Mouse (Mus musculus) hindbrain, embryonic 12.5 days (tissue): ENCODE data around the gene Plppr3. TPM values are rescaled to one million over a fixed set of nuclear protein-coding genes. Genes with fewer than 3 reads are reported as not detected.

Source experiments
- ATAC-seq: fragments of 200-750 bp; cut with Nextera tagmentation; 2 replicates; pipeline ENCODE4 v1.8.0; 2017; ENCODE audit warnings: moderate TSS enrichment; ENCODE audit not compliant: low FRiP score
- H3K27ac ChIP-seq: fragments of 300-500 bp; sonication (generic); 2 replicates; pipeline ENCODE4 v1.5.1; 2016; ENCODE audit warnings: mild to moderate bottlenecking
- H3K27me3 ChIP-seq: fragments of 300-500 bp; sonication (generic); 2 replicates; pipeline ENCODE4 v1.6.1; 2016; ENCODE audit warnings: mild to moderate bottlenecking
- H3K36me3 ChIP-seq: fragments of 300-500 bp; sonication (generic); 2 replicates; pipeline ENCODE4 v1.6.1; 2016; ENCODE audit warnings: mild to moderate bottlenecking
- H3K4me1 ChIP-seq: fragments of 300-500 bp; sonication (generic); 2 replicates; pipeline ENCODE4 v1.6.1; 2016
- H3K4me2 ChIP-seq: fragments of 300-500 bp; sonication (generic); replicated peaks from 2 replicates; pipeline ENCODE4 v1.6.1; 2016; ENCODE audit warnings: mild to moderate bottlenecking
- H3K4me3 ChIP-seq: fragments of 300-500 bp; sonication (generic); 2 replicates; pipeline ENCODE4 v1.5.1; 2016; ENCODE audit warnings: mild to moderate bottlenecking
- H3K9ac ChIP-seq: fragments of 300-500 bp; sonication (generic); 2 replicates; pipeline ENCODE4 v1.6.1; 2016; ENCODE audit warnings: mild to moderate bottlenecking, moderate library complexity
- H3K9me3 ChIP-seq: fragments of 300-500 bp; sonication (generic); replicated peaks from 2 replicates; pipeline ENCODE4 v1.6.1; 2016; ENCODE audit warnings: mild to moderate bottlenecking
- WGBS: fragments of 180-500 bp; shearing (Covaris S2); methylation state at CpG from one replicate; pipeline ENCODE4 v1.1.7; 2016; 5-methylcytosine and 5-hydroxymethylcytosine counted together
- polyA plus RNA-seq: library from polyadenylated mRNA; unstranded; fragments of >200 nt; fragmentation: Nextera tagmentation; extraction: Ambion mirVana; gene quantifications from 2 replicates; pipeline ENCODE4 v1.2.1, GENCODE M21; 2016

Gene Plppr3
- polyA plus RNA-seq, 1 experiment from 2014 or later: 289 TPM

DNA sequence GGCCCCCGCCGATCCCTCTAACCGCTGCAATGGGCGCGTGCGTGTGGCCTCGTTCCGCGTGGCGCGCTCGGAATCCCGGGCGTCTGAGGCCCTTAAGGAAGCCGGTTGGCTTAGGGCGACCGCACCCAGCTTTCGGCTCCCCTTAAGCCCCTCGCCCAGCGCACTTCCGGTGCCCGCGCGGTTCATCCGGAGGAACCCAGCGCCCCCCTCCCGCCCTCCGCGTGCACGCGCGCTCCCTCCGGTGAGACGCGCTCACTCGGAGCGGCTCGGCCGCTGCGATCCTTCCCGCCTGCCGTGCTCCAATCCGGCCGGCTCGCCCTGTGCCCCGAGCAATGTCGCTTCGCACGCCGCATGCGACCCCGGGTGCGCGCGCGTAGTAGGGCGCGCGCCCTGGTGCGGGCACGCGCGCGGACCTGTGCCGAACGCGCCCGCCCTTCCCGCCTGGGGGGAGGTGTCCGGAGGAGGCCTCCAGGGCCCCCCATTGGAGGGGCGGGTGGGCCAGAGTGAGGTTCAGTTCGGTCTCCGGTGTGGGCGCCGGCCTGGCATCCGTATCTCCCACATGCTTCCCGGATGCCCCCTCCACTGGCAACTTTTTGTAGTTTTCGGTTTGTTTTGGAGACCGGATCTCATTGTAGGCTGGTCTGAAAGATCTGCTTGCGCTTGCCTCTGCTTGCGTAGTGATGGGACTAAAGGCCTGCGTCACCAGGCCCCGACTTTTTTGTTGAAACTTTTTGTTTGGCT lies 19.5 kb downstream of the Plppr3 start:
- no peaks in the 10 kb centered on the region for H3K27me3 ChIP-seq
- H3K4me2 ChIP-seq: peak overlapping the region; percentile 99
- peak overlapping the region; percentile 100 for H3K27ac ChIP-seq
- H3K4me3 ChIP-seq: peak overlapping the region; percentile 98
- H3K9me3 ChIP-seq: no peaks in the 10 kb centered on the region
- H3K9ac ChIP-seq: peak overlapping the region; percentile 98
- H3K36me3 ChIP-seq: peaks cover 33% of the 10 kb centered on the region
- H3K4me1 ChIP-seq: peaks cover 68% of the 10 kb centered on the region
- under 1% methylated on average over 79 of the region's 83 CpGs for WGBS
- peak; percentile 47 for ATAC-seq

DNA sequence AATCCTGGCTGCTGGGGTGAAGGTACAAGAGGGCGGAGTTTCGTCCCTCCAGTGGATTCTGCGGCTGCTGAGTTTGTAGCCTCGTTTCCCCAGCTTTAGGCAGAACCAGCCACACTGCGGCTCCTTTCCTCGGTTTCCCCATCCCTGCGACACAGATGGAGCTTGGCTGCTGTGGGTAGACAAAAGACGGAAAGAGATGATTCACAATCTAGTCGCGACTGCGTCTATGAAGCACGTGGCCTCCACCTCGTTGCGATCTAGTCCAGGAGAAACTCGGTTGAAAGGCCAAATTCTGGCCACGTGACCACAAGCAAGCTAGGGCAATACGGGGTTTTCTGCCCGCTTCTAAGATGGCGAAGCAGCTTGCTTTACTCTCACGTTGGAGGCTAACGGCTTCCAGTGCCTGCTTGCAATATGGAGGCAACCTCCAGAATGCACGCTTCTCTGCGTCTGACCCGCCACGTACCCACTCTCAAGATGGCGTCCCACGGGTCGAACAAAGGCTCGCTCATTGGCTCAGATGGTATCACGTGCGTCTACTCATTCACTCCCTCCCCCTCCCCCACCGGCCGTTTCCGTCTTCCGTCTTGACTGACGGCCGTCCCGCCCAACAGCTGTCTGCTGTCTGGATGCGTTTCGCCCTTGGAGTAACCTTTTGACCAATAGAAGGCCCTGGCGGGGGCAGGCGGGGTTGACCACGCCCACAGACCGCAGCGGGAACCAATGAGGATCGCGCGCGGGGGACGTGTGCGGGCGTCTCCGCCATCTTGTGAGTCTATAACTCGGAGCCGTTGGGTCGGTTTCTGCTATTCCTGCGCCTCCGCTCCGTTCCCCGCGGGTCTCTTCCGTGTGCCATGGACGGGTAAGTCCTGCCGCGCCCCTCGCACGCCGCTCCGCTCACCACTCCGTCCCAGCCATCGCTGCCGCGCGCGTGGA lies 20.3 kb downstream of the Plppr3 start, which contains the start of gene Ptbp1:
TSS of gene Ptbp1 (plus strand) at position 568 of the 936 bp plus-strand sequence.
- H3K4me1 ChIP-seq: peaks cover 65% of the 10 kb centered on the region
- H3K27ac ChIP-seq: peak within 1 kb of the TSS; percentile 100
- peak within 1 kb of the TSS; percentile 98 for H3K4me3 ChIP-seq
- H3K27me3 ChIP-seq: no peaks in the 10 kb centered on the region
- peak; percentile 92 for ATAC-seq
- H3K9me3 ChIP-seq: no peaks in the 10 kb centered on the region
- under 1% methylated on average over 75 of the region's 75 CpGs for WGBS
- H3K36me3 ChIP-seq: peaks cover 24% of the 10 kb centered on the region
- H3K9ac ChIP-seq: peak within 1 kb of the TSS; percentile 98
- peak within 1 kb of the TSS; percentile 99 for H3K4me2 ChIP-seq

DNA sequence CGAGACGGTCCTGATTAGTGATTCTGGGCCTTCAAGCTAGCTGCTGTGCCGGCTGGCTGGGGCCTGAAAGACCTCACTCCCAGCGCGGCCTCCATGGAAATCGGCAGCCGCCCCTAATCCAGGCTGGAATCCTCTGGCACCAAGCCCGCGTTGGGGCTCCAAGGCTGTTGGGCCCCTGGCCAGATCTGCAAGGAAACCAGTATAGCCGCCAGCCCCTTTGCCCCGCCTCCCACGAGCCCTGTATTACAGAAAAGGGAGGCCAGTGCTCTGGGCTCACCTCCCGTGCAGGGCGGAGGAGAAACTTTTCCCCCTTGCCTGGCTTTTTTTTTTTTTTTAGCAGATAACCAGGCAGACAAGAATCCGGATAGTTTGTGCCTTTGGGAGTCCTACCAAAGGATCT lies 21.0 kb downstream of the Plppr3 start:
- Histone ChIP-seq H3K4me3 (peak overlapping the region; percentile 98), H3K9ac (peak overlapping the region; percentile 62), H3K27ac (peak overlapping the region; percentile 99), H3K9me3 (no peaks in the 10 kb centered on the region), H3K4me1 (peaks cover 58% of the 10 kb centered on the region), H3K4me2 (peak overlapping the region; percentile 72), H3K36me3 (peaks cover 17% of the 10 kb centered on the region), H3K27me3 (no peaks in the 10 kb centered on the region)
- ATAC-seq: peak; percentile 32
- WGBS: 0% methylated on average over 15 of the region's 15 CpGs

DNA sequence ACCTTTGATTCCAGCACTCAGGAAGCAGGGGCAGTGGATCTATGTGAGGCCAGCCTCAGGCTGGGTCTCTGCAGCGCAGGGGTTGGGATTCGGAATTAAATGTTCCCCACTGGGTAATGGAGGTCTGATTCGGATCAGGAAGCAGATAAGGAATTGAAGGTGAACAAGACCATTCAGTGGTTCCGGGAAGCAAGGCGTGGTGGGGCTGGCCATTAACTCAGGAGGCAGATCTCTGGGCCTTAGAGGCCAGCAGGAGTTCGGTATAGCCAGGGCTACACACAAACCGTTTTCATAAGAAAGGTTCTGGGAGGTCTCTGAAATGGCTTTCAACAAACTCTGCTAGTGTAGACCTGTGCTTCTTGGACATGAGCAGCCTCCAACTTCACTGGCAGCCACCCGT lies 21.6 kb downstream of the Plppr3 start:
- WGBS: 25% methylated on average over 8 of the region's 8 CpGs
- H3K4me1 ChIP-seq: peaks cover 52% of the 10 kb centered on the region

DNA sequence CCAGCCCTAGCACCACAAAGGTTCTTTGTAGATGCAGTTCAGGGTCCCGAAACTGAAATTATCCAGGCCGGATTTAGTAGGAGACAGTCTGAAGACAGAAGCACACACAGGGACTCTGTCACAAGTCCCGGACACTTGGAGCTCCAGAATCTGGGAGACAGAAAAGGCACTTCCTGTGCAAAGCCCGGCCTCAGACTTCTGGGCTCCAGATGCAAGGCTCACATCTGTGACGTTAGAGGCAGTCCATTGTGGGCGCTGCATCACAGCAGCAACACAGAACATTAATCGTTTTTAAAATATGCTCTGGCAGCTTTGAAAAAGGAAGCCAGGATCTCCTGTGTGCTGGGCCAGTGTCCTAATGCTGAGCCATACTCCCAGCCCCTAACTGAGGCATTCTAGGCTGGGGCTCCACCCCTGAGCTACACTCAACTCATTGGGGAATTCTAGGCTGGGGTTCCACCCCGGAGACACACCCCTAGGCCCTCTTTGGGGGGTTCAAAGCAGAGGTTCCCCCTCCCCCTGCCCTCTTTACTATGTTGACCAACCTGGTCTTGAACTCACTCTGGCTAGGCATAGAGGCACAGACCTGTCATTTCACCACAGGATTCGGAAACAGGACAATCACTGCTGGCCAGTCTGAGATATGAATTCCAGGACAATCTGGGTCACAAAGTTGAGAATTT lies 22.2 kb downstream of the Plppr3 start:
- Histone ChIP-seq H3K9ac (peak overlapping the region; percentile 62), H3K27ac (peak overlapping the region; percentile 99), H3K4me1 (peaks cover 46% of the 10 kb centered on the region), H3K36me3 (peaks cover 7% of the 10 kb centered on the region; the same call in 1 of the 2 replicates), H3K27me3 (no peaks in the 10 kb centered on the region), H3K4me3 (peak overlapping the region; percentile 98; the same call in 1 of the 2 replicates), H3K9me3 (no peaks in the 10 kb centered on the region), H3K4me2 (peak overlapping the region; percentile 72)
- ATAC-seq: no peak
- WGBS: 57% methylated on average over 9 of the region's 9 CpGs

More for the DNA sequence above, 21.6 kb downstream of the Plppr3 start:
- Histone ChIP-seq H3K27ac (peak overlapping the region; percentile 99), H3K4me2 (peak overlapping the region; percentile 72), H3K9ac (peak overlapping the region; percentile 62), H3K27me3 (no peaks in the 10 kb centered on the region), H3K4me3 (peak overlapping the region; percentile 98), H3K36me3 (peaks cover 12% of the 10 kb centered on the region), H3K9me3 (no peaks in the 10 kb centered on the region)
- ATAC-seq: no peak

DNA sequence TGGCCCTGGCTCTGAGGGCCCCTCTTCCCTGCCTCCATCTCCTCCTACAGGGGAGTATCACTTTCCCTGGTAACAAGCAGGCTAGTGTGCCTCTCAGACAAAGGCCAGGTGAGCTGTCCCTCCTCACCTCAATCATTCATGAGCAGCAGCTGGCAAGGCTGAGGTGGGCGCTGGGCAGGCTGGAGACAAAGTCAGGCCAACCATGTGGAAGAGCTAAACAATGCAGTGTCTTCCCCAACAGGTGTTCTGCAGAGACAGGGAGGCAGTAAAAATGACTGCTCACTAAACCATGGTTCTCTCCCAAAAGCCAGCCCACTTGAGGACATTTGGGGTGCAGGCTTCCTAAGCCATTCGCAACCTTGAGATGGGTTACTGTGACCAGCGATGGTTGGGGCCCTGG lies 22.8 kb downstream of the Plppr3 start:
- ATAC-seq: no peak
- peak overlapping the region; percentile 72 for H3K4me2 ChIP-seq
- H3K9me3 ChIP-seq: no peaks in the 10 kb centered on the region
- peak overlapping the region; percentile 99 for H3K27ac ChIP-seq
- no peak overlapping the region for H3K4me3 ChIP-seq
- 0 out of 2 replicates have a peak overlapping the region, but pooled peaks have one; percentile 62 for H3K9ac ChIP-seq
- H3K36me3 ChIP-seq: peaks cover 1% of the 10 kb centered on the region; the same call in 1 of the 2 replicates
- H3K27me3 ChIP-seq: no peaks in the 10 kb centered on the region
- 83% methylated on average over 3 of the region's 3 CpGs for WGBS
- H3K4me1 ChIP-seq: peaks cover 41% of the 10 kb centered on the region

DNA sequence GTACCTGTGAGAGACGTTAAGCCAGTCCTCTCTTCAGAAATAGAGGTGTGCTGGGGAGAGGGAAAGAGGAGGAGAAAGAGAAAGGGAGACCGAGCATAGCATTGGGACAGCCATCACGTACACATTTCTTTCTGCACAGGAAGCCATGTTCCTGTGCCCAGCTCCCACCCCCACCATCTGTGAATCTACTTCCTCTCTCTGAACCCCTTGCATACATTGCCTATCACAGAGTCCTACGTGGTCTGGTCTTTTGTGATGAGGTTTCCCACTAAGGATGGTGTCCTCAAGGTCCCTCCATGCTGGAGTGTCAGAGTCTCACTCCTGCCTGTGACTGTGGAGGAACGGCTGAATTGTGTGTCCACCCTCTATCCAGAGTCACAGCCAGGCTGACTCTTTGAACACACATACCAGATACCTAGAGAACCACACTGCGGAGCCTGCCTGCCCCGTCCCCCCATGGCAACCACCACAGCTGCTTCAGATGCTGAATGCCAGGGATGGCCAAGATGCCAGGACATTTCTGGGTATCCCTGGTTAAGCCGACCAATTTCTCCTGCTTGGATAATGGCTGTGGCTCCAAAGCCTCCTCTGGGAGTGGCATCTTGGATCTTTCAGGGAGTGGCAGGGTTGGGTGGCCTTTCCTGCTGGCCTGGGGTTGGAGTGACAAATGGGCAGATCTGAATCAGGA lies 24.3 kb downstream of the Plppr3 start:
- 86% methylated on average over 8 of the region's 8 CpGs for whole genome bisulfite sequencing
- ATAC-seq: no peak
- Histone ChIP-seq H3K4me1 (peaks cover 28% of the 10 kb centered on the region), H3K9me3 (no peaks in the 10 kb centered on the region), H3K4me3 (no peak overlapping the region), H3K27me3 (no peaks in the 10 kb centered on the region), H3K9ac (peak overlapping the region; percentile 35; the same call in 1 of the 2 replicates), H3K36me3 (no peaks in the 10 kb centered on the region), H3K4me2 (no peak overlapping the region), H3K27ac (no peak overlapping the region)

DNA sequence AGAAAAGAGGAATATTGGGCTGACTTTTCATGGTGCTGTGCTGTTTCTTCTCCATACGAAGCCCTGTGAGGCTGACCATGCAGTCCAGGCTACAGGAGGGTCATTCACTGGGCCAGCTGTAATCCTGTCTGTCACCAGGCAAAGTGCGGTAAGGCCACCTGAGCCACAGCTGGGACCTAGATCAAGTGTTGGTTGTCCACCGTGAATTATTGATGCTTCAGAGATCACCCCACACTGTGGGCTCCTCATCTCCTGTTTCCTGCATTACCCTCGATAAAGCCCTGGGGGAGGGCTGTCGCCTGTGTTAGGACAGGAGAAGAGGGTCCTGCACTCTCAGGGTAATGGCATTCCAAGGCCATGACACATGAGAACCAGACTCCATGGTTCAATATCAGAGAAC lies 27.9 kb downstream of the Plppr3 start:
- H3K4me1 ChIP-seq: peaks cover 24% of the 10 kb centered on the region
- H3K4me3 ChIP-seq: no peak overlapping the region
- no peak overlapping the region for H3K27ac ChIP-seq
- no peak for ATAC-seq
- WGBS: 60% methylated on average over 5 of the region's 5 CpGs
- no peaks in the 10 kb centered on the region for H3K36me3 ChIP-seq
- no peaks in the 10 kb centered on the region for H3K9me3 ChIP-seq
- H3K27me3 ChIP-seq: no peaks in the 10 kb centered on the region
- H3K4me2 ChIP-seq: no peak overlapping the region
- H3K9ac ChIP-seq: no peak overlapping the region

DNA sequence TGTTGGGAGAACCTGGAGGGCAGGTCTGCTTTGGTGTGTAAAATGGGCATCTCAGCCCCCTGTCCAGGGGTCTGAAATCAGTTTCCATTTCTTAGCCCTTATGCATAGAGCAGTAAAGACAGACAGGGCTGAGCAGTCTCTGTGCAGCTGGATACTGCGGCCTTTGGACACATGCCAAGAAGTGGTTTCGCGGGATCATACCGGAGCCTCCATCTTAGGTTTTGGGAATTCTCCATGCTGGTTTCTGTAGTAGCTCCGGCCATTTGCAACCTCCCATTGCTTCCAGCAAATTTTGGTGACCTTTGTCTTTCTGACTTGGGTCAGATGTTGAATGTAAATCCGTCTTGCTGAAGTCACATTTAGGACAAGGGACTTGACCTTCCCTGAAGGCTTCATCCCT lies 31.0 kb downstream of the Plppr3 start:
- WGBS: 76% methylated on average over 6 of the region's 6 CpGs
- Histone ChIP-seq H3K4me2 (no peak overlapping the region), H3K9ac (no peak overlapping the region), H3K4me1 (peaks cover 27% of the 10 kb centered on the region), H3K27ac (no peak overlapping the region), H3K9me3 (no peaks in the 10 kb centered on the region), H3K27me3 (no peaks in the 10 kb centered on the region), H3K36me3 (no peaks in the 10 kb centered on the region), H3K4me3 (no peak overlapping the region)
- ATAC-seq: 0 out of 2 replicates have a peak, but pooled peaks have one; percentile 46

DNA sequence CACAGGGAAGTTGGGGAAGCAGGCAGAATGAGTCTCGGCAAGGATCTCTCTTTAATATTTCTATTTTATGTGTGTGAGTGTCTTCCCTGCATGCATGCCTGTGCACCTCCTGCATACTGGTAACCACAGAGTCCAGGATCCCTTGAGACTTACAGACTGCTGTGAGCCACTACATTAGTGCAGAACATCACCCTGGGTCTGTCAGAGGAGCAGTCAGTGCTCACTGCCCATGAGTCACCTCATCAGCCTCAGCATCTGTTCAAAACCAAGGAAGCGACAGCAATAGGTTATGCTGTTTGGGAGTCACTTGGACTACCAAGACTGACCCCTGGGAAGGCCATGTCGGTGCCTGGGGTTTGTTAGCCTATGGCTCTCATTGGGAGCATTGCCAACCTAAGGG lies 32.1 kb downstream of the Plppr3 start:
- Histone ChIP-seq H3K9me3 (no peaks in the 10 kb centered on the region), H3K4me3 (no peak overlapping the region), H3K4me1 (peaks cover 27% of the 10 kb centered on the region), H3K27ac (peak overlapping the region; percentile 13; the same call in 1 of the 2 replicates), H3K4me2 (no peak overlapping the region), H3K27me3 (no peaks in the 10 kb centered on the region), H3K9ac (no peak overlapping the region), H3K36me3 (no peaks in the 10 kb centered on the region)
- 72% methylated on average over 3 of the region's 3 CpGs for WGBS
- no peak for ATAC-seq
